Mouse (Mus musculus): Measurements from ENCODE around the gene Exd1.
A peak's percentile ranks its signal among the peaks of the same experiment; 100 is the strongest.
"Not testable (repeated sequence)": the region's sequence is repeated elsewhere in the genome, so short reads cannot be mapped to it uniquely, and the experiment has no call there.

Gene Exd1

GRCm38 (mm10) chr2:119542106-119542505, 5.3 kb downstream of the Exd1 start:
- DNase-seq (ENCODE audit: low spot score), result peak; percentile 77

GRCm38 (mm10) chr2:119538802-119539201, 8.6 kb downstream of the Exd1 start:
- DNase-seq (ENCODE audit: low spot score), result peak; percentile 26

- no peak for DNase-seq (ENCODE audit: low spot score)
These were observed 22.0 kb downstream of the Exd1 start for GRCm38 (mm10) chr2:119525422-119525821.

GRCm38 (mm10) chr2:119523836-119524235, 23.6 kb downstream of the Exd1 start:
- no peak for DNase-seq (ENCODE audit: low spot score)

- DNase-seq (ENCODE audit: low spot score), result no peak
These were observed 26.9 kb downstream of the Exd1 start for GRCm38 (mm10) chr2:119520550-119520949.

- DNase-seq (ENCODE audit: low spot score), result no peak
These were observed 30.6 kb downstream of the Exd1 start for GRCm38 (mm10) chr2:119516811-119517210.

GRCm38 (mm10) chr2:119514026-119514522, 33.4 kb downstream of the Exd1 start:
- no peak for DNase-seq (ENCODE audit: low spot score)

GRCm38 (mm10) chr2:119512292-119512691, 35.1 kb downstream of the Exd1 start:
- DNase-seq (ENCODE audit: low spot score), result no peak

GRCm38 (mm10) chr2:119510856-119511255, 36.6 kb downstream of the Exd1 start:
- no peak for DNase-seq (ENCODE audit: low spot score)

GRCm38 (mm10) chr2:119508518-119508917, 38.9 kb downstream of the Exd1 start:
- not testable (repeated sequence) for DNase-seq (ENCODE audit: low spot score)

GRCm38 (mm10) chr2:119507108-119507507, 40.3 kb downstream of the Exd1 start:
- DNase-seq (ENCODE audit: low spot score), result no peak

- DNase-seq (ENCODE audit: low spot score), result no peak
These were observed 46.3 kb downstream of the Exd1 start for GRCm38 (mm10) chr2:119500965-119501652.

GRCm38 (mm10) chr2:119498859-119499258, 48.6 kb downstream of the Exd1 start:
- DNase-seq (ENCODE audit: low spot score), result no peak

- DNase-seq (ENCODE audit: low spot score), result no peak
These were observed 51.3 kb downstream of the Exd1 start for GRCm38 (mm10) chr2:119496082-119496481.

GRCm38 (mm10) chr2:119491953-119492352, 55.5 kb downstream of the Exd1 start:
- no peak for DNase-seq (ENCODE audit: low spot score)

GRCm38 (mm10) chr2:119486488-119486887, 60.9 kb downstream of the Exd1 start:
- DNase-seq (ENCODE audit: low spot score), result no peak

- DNase-seq (ENCODE audit: low spot score), result no peak
These were observed 65.1 kb downstream of the Exd1 start for GRCm38 (mm10) chr2:119482307-119482706.

GRCm38 (mm10) chr2:119478397-119478749, 69.1 kb downstream of the Exd1 start:
- no peak for DNase-seq (ENCODE audit: low spot score)

GRCm38 (mm10) chr2:119477571-119478396, 69.6 kb downstream of the Exd1 start, which contains the start of gene Ino80:
TSS of gene Ino80 (minus strand) at chr2:119477687.
- DNase-seq (ENCODE audit: low spot score), result peak; percentile 100

GRCm38 (mm10) chr2:119476621-119477391, 70.6 kb downstream of the Exd1 start:
- peak; percentile 80 for DNase-seq (ENCODE audit: low spot score)

GRCm38 (mm10) chr2:119476166-119476565, 71.3 kb downstream of the Exd1 start:
- no peak for DNase-seq (ENCODE audit: low spot score)

Data from lung, postnatal 25 days (tissue).